Mouse (Mus musculus) common myeloid progenitor, adult 5-6 weeks (primary cell): Measurements from ENCODE around the gene Tbx18. TPM values are rescaled to one million over a fixed set of nuclear protein-coding genes. Genes with fewer than 3 reads are reported as not detected.

Source experiments
- ATAC-seq: replicated peaks from 2 replicates; pipeline ENCODE4 v1.8.0; 2016; ENCODE audit warnings: low read depth, mild to moderate bottlenecking, moderate TSS enrichment, inconsistent platforms; ENCODE audit not compliant: poor library complexity, severe bottlenecking
- total RNA-seq: library from RNA; stranded (forward); fragments of 200-1000, 187-1606 nt; gene quantifications from 2 replicates; pipeline ENCODE4 v1.2.3, GENCODE M21; 2017

The Tbx18 gene
- total RNA-seq, 1 experiment from 2014 or later, result not detected

DNA sequence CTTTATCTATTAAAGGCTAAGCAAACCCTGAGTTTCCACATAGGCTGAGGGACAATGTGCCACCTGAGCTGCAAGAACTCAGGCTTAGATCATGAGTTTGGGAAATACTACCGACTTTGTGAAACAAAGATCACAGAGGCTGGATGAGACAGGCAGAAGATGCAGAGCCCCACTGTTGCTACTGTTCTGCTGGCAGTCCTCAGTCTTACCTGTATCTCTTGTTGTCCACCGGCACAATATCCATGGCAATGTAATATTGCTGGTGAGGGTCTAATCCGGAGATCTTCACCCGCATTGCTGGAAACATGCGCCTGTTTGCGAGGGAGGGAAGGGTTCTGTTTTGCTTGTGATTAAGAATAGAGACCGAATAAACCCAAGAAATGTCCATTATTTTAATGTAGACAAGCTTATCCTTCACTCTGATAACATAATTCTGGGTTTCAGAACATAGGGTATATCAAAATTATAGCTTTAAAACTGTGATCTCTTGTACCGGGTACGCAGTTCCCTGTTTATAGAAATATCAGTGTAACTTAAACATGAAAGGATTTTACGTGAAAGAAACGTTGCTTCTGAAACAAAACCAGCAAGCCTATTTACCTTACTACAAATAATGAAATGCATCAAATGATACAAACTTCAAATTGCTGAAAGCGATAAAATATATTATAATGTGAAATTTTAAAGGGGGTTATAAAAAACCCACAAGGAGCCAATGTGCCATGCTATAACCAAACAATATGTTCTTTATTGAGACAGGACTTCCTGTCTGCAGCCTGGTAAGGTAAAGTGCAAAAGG is 3.7 kb downstream of the Tbx18 start:
- ATAC-seq, result no peak

DNA sequence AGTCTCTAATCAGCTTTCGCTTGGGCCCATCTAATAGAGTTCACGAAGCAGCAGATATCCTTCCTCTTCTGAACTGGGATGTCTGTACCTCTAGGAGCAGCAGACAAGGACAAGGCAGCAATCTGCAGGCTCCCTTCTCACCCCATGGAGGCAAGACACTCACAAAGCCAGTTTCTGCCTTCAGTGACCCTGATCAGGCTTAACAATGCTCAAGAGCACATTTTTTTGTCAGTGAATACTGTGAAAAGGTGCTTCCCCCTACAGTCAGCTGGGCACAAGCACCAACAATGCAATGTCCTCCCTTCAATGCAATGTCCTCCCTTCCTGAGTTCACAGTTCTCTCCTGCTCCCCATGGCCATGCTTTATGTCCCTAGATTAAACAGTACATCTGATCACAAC is 9.3 kb downstream of the Tbx18 start:
- no peak for ATAC-seq

DNA sequence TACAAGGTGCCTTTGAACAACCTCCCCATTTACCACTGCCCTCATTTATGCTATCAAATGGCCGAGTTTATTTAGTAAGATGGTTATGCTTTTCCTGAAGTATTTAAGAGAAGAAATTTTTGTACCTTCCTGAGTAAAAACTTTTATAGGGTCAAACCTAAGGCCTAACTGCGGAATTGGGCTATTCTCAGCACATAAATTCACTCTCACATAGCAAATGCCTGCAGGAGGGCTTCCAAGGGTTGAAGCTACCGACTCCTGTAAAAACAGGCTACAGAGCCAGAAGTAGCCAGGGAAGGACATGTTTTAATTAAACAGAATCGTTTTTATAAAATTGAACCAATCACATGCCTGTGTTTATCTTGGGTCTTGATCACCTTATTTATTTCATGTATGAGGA is 20.7 kb downstream of the Tbx18 start:
- ATAC-seq, result no peak

DNA sequence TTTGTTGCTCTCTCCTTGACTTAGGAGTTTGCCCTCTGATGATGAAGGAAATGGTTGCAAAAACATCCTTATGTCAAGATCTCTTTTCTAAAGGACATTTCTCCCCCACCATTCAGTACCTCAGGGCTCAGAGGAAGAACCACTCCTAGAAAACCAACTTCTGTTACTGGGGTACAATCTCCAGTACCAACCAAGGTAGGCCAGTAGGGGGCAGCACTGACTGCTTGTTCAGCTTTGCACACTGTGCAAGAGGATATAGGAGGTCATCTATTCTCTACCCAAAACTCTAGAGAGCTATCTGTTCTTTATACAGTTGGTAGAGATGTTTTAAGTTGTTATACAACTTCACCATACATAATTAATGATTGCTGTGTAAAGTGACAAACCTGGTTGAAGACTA is 22.9 kb downstream of the Tbx18 start:
- ATAC-seq, result peak; percentile 80

DNA sequence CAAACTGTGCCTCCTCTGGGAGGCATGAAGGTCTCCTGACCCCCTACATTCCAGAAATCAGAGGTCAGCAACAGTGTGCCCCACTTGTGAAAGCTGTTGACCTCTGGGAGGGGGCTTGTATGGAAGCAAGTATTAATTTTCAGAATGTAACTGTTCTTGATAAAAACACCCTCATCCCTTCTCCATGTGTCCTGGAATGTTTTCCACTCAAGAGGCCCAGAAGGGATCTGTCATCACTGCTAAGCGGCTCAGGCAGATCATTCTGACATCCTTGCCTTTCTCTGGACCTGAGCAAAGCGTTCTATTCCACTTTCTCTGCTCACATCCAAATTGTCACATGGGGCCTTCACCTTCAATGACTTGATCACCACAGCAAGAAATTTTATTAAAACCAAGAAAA is 28.8 kb downstream of the Tbx18 start:
- ATAC-seq, result no peak

DNA sequence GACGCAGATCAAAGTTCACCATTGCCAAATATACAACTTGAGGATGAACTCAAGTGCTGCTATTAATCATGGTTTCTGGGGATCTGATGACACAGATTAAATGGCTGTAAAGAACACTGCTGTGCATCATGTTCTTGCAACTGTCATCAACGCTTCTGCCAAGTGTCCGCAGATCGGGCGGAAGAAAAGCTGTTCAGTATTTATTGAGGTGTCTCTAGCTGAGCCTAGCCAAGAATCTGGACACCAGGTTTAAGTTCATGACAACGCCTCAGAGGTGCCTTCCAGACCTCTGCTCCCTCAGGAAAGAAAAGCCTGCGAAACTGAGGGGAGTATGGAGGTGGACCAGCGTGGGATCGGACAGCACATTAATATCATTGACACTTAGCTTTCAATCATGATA is 44.1 kb downstream of the Tbx18 start:
- no peak for ATAC-seq

DNA sequence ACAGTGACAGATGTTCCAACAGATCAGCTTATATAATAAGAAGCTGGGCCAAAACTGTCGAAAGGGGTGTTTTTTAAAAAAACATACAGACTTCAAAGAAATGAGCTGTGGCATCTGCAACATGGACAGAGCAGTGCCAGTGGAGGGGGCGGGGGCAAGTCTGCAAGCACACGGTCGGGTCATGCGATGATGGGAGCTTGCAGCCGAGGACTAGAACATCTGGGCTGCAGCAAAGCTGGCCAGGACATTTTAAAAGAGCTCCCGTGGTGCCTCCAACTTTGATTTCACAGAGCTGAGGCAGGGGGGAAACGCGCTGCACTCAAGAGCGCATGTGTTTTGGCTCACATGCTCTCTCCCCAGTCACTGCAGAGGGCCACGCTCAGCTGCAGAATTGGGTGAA is 48.8 kb downstream of the Tbx18 start:
- ATAC-seq, result no peak
